Mouse (Mus musculus): ENCODE measurements around the gene Lrp6.

DNA sequence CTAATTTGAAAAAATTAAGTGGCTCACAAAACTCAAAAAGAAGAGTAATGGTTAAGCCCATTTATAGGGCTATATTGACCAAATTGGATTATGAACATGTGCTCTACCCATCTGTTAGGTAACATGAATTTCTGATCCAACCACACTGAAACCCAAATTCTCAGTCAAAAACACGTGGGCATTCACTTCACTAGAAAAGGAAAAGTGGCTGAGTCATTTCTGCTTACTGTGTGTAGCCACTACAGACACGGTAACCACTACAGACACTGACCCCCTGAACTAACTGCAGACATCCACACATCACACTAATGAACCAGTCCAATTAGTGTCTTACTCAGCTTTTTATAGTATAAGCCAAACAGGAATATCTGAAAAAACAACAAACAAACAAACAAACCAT is 22.7 kb downstream of the Lrp6 start:
- TF ChIP-seq TCF12 (IDR thresholded peaks at IDR 0.05; ENCODE audit: insufficient read depth, poor library complexity, severe bottlenecking) (no peak), MAX (IDR thresholded peaks at IDR 0.05; ENCODE audit: low read depth) (no peak), POLR2A (IDR thresholded peaks at IDR 0.05; ENCODE audit: insufficient read length, low read depth) (no peak)

Data from myocyte (in vitro differentiated cells).